Mouse (Mus musculus): ENCODE measurements at regions not wholly inside any gene's neighbourhood (a gene's known extent, or its start where the extent isn't known, plus 50 kb on each side); places are given as distances from the start of the nearest gene placed in this dataset.

- no peak for TF ChIP-seq POLR2A (IDR thresholded peaks at IDR 0.05; ENCODE audit: insufficient read depth, low read depth, low read length)
- TF ChIP-seq EP300 (IDR thresholded peaks at IDR 0.05; ENCODE audit: insufficient read depth, low read depth, low read length) = no peak
Observed at GRCm38 (mm10) chrX:11088506-11088905, 210.6 kb upstream of the H2al1a start.

All from heart, adult 2 months (tissue).